Mouse (Mus musculus): ENCODE results near the gene Klk5.

Gene Klk5

DNA sequence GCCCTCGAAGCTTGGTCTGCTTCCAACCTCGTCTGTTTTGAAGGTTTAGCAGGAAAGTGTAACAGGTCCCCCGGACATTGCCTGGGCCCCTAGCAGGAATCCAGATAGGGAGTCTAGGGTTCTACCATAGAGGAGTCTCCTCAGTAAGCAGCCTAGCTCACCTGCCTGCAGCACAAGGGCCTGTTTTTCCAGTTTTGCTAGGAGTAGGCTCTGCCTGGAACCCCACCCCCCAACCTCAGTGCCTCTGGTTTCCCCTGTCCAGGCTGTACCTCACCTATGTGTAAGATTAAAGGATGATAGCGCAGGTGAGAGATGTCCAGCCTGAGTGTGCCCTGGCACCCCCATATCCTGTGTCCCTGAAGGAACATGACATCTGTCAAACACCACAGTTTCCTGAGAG is 34.7 kb downstream of the Klk5 start:
- no peak for DNase-seq (ENCODE audit: low spot score)

DNA sequence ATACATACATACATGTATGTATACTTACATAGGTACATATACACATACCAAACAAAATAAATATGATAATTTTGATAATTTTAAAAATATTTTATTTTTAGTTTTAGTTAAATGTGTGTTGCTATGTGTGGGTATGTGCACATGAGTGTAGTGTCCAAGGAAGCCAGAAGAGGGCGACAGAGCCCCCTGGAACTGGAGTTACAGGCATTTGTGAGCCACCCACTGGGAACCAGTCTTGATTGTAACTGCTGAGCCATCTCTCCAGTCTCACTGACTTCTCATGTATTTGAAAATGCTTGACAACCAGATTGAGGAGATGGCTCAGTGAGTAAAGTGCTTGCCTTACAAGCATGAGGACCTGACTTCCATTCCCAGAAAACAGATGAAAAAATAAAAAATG is 36.5 kb downstream of the Klk5 start:
- DNase-seq (ENCODE audit: low spot score): no peak

DNA sequence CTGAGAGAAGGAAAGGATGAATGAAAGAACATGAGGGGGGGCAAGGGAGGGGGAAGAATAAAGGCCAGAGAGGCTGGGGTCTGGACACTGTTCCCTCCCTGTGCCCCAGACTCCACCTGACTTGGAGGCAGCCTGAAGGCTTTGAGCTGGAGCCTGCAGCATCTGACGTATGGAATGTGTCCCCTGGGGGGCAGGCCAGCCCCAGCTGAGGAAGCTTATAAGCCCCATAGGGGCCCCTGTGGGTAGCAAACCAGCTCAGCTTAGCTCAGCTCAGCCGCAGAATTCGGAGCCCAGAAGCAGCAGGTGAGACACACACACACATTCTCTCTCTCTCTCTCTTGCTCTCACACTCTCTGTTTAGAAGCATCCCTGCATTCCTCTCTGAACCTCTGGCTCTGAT is 39.1 kb downstream of the Klk5 start, which contains the start of gene Klk4:
Klk4 (plus strand) TSS at position 249 of the 400 bp plus-strand sequence.
- DNase-seq (ENCODE audit: low spot score): no peak

DNA sequence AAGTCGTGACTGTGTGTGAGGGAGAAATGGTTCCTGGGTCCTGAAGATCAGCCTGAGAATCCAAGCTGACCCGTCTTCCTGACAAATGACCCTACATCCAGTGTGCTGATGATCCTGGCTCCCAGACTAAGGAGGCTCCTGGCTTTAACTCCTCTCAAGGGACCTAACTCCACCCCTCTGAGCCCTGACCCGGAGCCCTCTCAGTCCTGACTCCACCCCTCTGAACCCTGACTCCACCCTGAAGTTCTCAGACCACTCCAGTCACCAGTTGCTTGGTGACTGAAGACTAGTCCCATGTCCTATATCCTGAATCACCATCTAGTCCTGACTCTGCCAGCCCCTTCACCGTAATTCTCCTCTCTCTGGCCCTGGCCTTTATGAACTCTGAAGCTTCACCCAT is 40.6 kb downstream of the Klk5 start:
- no peak for DNase-seq (ENCODE audit: low spot score)

DNA sequence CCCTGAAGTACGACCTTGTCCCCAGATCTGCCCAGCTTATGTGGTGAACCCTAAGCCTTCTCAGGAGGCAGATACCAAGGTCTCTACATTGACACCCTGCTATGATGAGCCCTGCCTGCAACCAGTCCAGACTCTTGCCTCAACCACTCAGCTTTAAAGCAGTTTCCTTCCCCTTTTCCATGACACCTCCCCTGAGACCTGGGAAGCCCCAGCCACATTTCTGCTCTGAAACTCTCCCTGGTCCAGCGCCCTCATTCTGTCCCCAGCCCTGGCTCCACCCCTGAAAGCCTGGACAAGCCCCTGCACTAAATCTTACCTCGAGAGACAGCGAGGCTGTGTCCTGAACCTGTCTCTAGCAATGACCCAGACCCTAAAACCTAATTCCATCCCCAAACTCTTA is 41.0 kb downstream of the Klk5 start:
- DNase-seq (ENCODE audit: low spot score): no peak

DNA sequence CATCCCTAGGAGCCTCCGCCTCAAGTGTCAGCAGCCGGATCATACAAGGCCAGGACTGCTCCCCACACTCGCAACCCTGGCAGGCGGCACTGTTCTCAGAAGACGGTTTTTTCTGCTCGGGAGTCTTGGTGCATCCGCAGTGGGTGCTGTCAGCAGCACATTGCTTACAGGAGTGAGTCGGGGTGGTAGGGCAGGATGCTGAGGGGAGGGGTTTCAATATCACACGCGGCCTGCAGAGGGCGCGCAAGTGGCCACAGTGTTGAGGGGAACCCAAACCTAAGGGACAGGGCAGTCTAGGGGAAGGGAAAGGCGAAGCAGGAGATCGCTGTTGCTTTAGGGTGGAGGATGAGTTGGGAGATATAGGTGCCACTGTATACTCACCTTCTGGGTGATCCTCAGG is 41.8 kb downstream of the Klk5 start:
- no peak for DNase-seq (ENCODE audit: low spot score)

DNA sequence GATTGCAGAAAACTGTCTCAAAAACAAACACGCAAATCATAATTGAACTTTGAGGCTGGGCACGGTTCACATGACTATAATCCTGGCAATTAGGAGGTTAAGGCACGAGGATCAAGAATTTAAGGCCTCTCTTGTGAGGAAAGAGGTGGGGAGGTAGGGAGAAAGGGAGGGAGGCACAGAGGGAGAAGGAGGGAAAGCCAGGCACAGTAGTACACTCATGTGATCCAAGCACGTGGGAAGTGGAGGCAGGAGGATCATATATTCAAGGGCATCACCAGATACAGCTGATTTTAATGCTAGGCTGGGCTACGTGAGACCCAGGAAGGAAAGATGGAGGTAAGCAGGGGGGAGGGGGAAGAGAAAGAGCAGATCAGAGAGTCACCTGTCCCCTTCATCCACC is 49.6 kb downstream of the Klk5 start:
- no peak for DNase-seq (ENCODE audit: low spot score)

DNA sequence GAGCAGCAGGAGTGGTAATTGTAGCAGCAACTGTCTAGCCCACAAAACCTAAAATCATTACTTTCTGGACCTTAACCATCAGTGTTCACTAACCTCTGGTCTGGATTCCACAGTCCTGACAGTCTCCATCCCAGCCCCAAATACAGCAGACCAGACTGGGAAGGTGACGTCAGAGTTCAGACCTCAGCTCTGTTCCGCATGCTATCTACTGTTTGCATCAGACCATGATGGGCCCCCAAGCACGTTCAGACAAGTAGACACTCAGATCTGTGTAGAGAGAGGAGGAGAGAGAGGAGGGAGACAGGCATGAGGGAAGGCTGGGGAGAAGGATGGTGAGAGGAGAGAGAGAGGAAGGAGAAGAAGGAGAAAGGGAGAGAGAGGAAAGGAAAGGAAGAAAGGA is 50.0 kb downstream of the Klk5 start:
- no peak for DNase-seq (ENCODE audit: low spot score)

DNA sequence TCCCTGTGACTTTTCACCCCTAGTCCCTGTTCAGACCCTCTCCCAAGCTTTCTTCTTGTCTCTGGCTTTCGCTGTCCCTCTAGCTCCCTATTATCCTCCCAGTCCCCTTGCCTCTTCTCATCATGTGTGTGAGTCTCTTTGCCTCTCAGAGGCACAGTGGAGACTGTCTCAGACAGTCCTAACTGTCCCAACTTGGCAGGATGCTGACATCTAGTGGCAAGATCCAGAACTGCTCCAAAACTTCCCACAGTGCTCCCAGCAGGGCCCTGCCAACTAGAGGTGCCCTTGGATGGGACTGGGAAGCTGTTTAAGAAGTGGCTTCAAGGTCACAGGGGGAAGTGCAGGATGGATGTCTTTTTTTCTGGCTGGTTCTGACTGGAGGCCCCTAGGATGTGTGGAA is 53.1 kb downstream of the Klk5 start:
- peak; percentile 63 for DNase-seq (ENCODE audit: low spot score)
